Mouse (Mus musculus) myocyte (in vitro differentiated cells): ENCODE results near the gene Glis1.

ENCODE experiments used
- MAX ChIP-seq: IDR thresholded peaks from one replicate; pipeline ENCODE4 v1.6.1; 2011; ENCODE audit warnings: low read depth, mild to moderate bottlenecking, control low read depth
- POLR2AphosphoS2 ChIP-seq: IDR thresholded peaks from one replicate; pipeline ENCODE4 v1.6.1; 2011; ENCODE audit warnings: low read depth, control low read depth; ENCODE audit not compliant: insufficient read length
- USF1 ChIP-seq: IDR thresholded peaks from one replicate; pipeline ENCODE4 v1.6.1; 2011; ENCODE audit warnings: low read depth, mild to moderate bottlenecking, control low read depth, moderate library complexity

GRCm38 (mm10) chr4:107641624-107642023 lies 207.2 kb downstream of the Glis1 start:
- TF ChIP-seq POLR2AphosphoS2 = no peak
- no peak for TF ChIP-seq MAX
- no peak for TF ChIP-seq USF1
